In genomic region chr2:158250558-158250957, GRCm38 (mm10) we compare ENCODE assay signal across 30 mouse cellular contexts. TPM values are rescaled to one million over a fixed set of nuclear protein-coding genes. Genes with fewer than 3 reads are reported as not detected.
A peak's percentile ranks its signal among the peaks of the same experiment; 100 is the strongest.
DNase-seq lines count a peak whose midpoint lies in the region; ATAC-seq lines count a peak whose summit lies in the region.
"Had no signal": no experiment of that assay in that cellular context is flagged by ENCODE, and none has a peak within 500 bp of the region (broad histone marks: within the 10 kb centered on the region; RNA-seq: fewer than 3 reads in every experiment).

No protein-coding gene starts in this region.

- H3K4me2 ChIP-seq in heart, embryonic 12.5 days, result no peak overlapping the region
- H3K4me2 ChIP-seq in heart, embryonic 11.5 days, result no peak overlapping the region
- H3K4me2 ChIP-seq: embryonic facial prominence, embryonic 13.5 days; embryonic facial prominence, embryonic 15.5 days; forebrain, embryonic 12.5 days had no signal

- H3K4me3 ChIP-seq in heart, embryonic 12.5 days, result no peak overlapping the region
- no peak overlapping the region for H3K4me3 ChIP-seq in heart, embryonic 11.5 days (ENCODE audit: low read depth, low read length)
- H3K4me3 ChIP-seq: embryonic facial prominence, embryonic 13.5 days; embryonic facial prominence, embryonic 15.5 days; erythroblast, embryonic 14.5 days; forebrain, embryonic 10.5 days; forebrain, embryonic 12.5 days had no signal

- peak overlapping the region; percentile 15; the same call in 1 of the 2 replicates for H3K9ac ChIP-seq in heart, embryonic 12.5 days
- no peak overlapping the region for H3K9ac ChIP-seq in heart, embryonic 11.5 days (ENCODE audit: low read depth, low read length)
- H3K9ac ChIP-seq: embryonic facial prominence, embryonic 13.5 days; embryonic facial prominence, embryonic 15.5 days; forebrain, embryonic 12.5 days had no signal

- peak; percentile 69 for ATAC-seq in frontal cortex, adult (ENCODE audit: low TSS enrichment)
- no peak for ATAC-seq in heart, embryonic 12.5 days (ENCODE audit: insufficient number of reproducible peaks, low FRiP score)
- ATAC-seq in heart, embryonic 11.5 days (replicated peaks; ENCODE audit: insufficient number of reproducible peaks, low FRiP score, low TSS enrichment), result no peak
- ATAC-seq: activated CD4-positive, CD25-positive, alpha-beta regulatory T cell, adult 4 months; CD4-positive, CD25-positive, alpha-beta regulatory T cell, adult 4 months; forebrain, embryonic 14.5 days; forebrain, embryonic 16.5 days; Patski had no signal

- 59% methylated on average over 4 of the region's 4 CpGs for WGBS in heart, embryonic 12.5 days
- 59% methylated on average over 4 of the region's 4 CpGs for WGBS in heart, embryonic 11.5 days (ENCODE audit: insufficient replicate concordance)

- no peaks in the 10 kb centered on the region for H3K36me3 ChIP-seq in heart, embryonic 12.5 days
- H3K36me3 ChIP-seq in heart, embryonic 11.5 days (ENCODE audit: control insufficient read depth, insufficient read depth, low read length), result no peaks in the 10 kb centered on the region
- H3K36me3 ChIP-seq: embryonic facial prominence, embryonic 13.5 days; embryonic facial prominence, embryonic 15.5 days; forebrain, embryonic 10.5 days; forebrain, embryonic 12.5 days; G1E had no signal

- no peaks in the 10 kb centered on the region for H3K9me3 ChIP-seq in heart, embryonic 12.5 days (replicated peaks)
- H3K9me3 ChIP-seq in heart, embryonic 11.5 days (replicated peaks; ENCODE audit: control insufficient read depth, low read length), result no peaks in the 10 kb centered on the region
- H3K9me3 ChIP-seq: embryonic facial prominence, embryonic 13.5 days; embryonic facial prominence, embryonic 15.5 days; forebrain, embryonic 10.5 days; forebrain, embryonic 12.5 days; G1E had no signal

- H3K27ac ChIP-seq in heart, embryonic 12.5 days (ENCODE audit: poor library complexity, severe bottlenecking), result no peak overlapping the region
- no peak overlapping the region for H3K27ac ChIP-seq in heart, embryonic 11.5 days (ENCODE audit: low read depth, low read length)
- H3K27ac ChIP-seq: embryonic facial prominence, embryonic 13.5 days; embryonic facial prominence, embryonic 15.5 days; forebrain, embryonic 10.5 days; forebrain, embryonic 12.5 days had no signal

- H3K27me3 ChIP-seq in heart, embryonic 12.5 days (replicated peaks), result no peaks in the 10 kb centered on the region
- no peaks in the 10 kb centered on the region for H3K27me3 ChIP-seq in heart, embryonic 11.5 days (ENCODE audit: control insufficient read depth, insufficient read depth, low read length)
- H3K27me3 ChIP-seq: embryonic facial prominence, embryonic 13.5 days; embryonic facial prominence, embryonic 15.5 days; forebrain, embryonic 12.5 days; Patski had no signal

- no peak for DNase-seq in frontal cortex, postnatal 10 days (ENCODE audit: low spot score in 2 of 2)
- DNase-seq in brain, adult 2 months (ENCODE audit: low read depth, low spot score), result peak; percentile 49
- no peak for DNase-seq in lung, postnatal 36 days
- DNase-seq: adrenal gland, adult 8-10 months; adrenal gland, postnatal 14 days; adrenal gland, postnatal 36 days; B cell, adult 2 months; cerebellum, adult 11 months; cerebellum, adult 18-20 months; cerebellum, adult 8-10 months; cerebellum, adult 9-11 months; cerebellum, postnatal 14 days; cerebellum, postnatal 36 days; embryo, embryonic 11 days had no signal

- peaks cover 41% of the 10 kb centered on the region for H3K4me1 ChIP-seq in heart, embryonic 12.5 days (replicated peaks)
- peaks cover 20% of the 10 kb centered on the region for H3K4me1 ChIP-seq in heart, embryonic 11.5 days (ENCODE audit: control insufficient read depth, insufficient read depth, low read length)
- H3K4me1 ChIP-seq: embryonic facial prominence, embryonic 13.5 days; embryonic facial prominence, embryonic 15.5 days; forebrain, embryonic 12.5 days had no signal

RNA-seq across cellular contexts. Expression of gene Bpi, which starts 7.3 kb away (rescaled TPM):
- not detected in 2 replicates for polyA plus RNA-seq in heart, embryonic 12.5 days (2016; fragmentation: Nextera tagmentation; extraction: Ambion mirVana)
- not detected in 2 replicates for polyA plus RNA-seq in heart, embryonic 11.5 days (2014; fragmentation: Nextera tagmentation; extraction: Ambion mirVana)
- polyA plus RNA-seq: activated CD4-positive, CD25-positive, alpha-beta regulatory T cell, adult 4 months; brain, embryonic 14.5 days; CD4-positive, CD25-positive, alpha-beta regulatory T cell, adult 4 months; embryonic facial prominence, embryonic 11.5 days; embryonic facial prominence, embryonic 13.5 days; embryonic facial prominence, embryonic 15.5 days; erythroblast, embryonic 14.5 days; forebrain, embryonic 10.5 days; forebrain, embryonic 12.5 days; forebrain, embryonic 14.5 days; forebrain, embryonic 16.5 days; G1E had no signal

RNA-seq across cellular contexts. Expression of gene D630003M21Rik, which starts 21.5 kb away (rescaled TPM):
- 1.1 and 1.5 TPM in 2 replicates for polyA plus RNA-seq in heart, embryonic 12.5 days (2016; fragmentation: Nextera tagmentation; extraction: Ambion mirVana)
- polyA plus RNA-seq in heart, embryonic 11.5 days (2014; fragmentation: Nextera tagmentation; extraction: Ambion mirVana), result 0.37 and 0.57 TPM in 2 replicates
- polyA plus RNA-seq: activated CD4-positive, CD25-positive, alpha-beta regulatory T cell, adult 4 months; CD4-positive, CD25-positive, alpha-beta regulatory T cell, adult 4 months; G1E had no signal

RNA-seq across cellular contexts. Expression of gene Lbp, which starts 55.7 kb away (rescaled TPM):
- polyA plus RNA-seq in heart, embryonic 12.5 days (2016; fragmentation: Nextera tagmentation; extraction: Ambion mirVana), result 12.3 and 13.3 TPM in 2 replicates
- 9.2 and 10.1 TPM in 2 replicates for polyA plus RNA-seq in heart, embryonic 11.5 days (2014; fragmentation: Nextera tagmentation; extraction: Ambion mirVana)
- polyA plus RNA-seq: G1E had no signal
